Comparison of ENCODE assay signal across 9 mouse cellular contexts in genomic region chr8:102596523-102596922, GRCm38 (mm10).
DNase-seq lines count a peak whose midpoint lies in the region; ATAC-seq and TF ChIP-seq lines count a peak whose summit lies in the region.
"Had no signal": no experiment of that assay in that cellular context is flagged by ENCODE, and none has a peak within 500 bp of the region (broad histone marks: within the 10 kb centered on the region; RNA-seq: fewer than 3 reads in every experiment).

No protein-coding gene starts in this region.

- no peaks in the 10 kb centered on the region for H3K9me3 ChIP-seq in lung, embryonic 14.5 days (ENCODE audit: low read depth, low read length)
- no peaks in the 10 kb centered on the region for H3K9me3 ChIP-seq in heart, embryonic 12.5 days (replicated peaks)
- no peaks in the 10 kb centered on the region for H3K9me3 ChIP-seq in stomach, embryonic 15.5 days
- no peaks in the 10 kb centered on the region for H3K9me3 ChIP-seq in forebrain, embryonic 15.5 days

- WGBS in lung, embryonic 14.5 days, result 4% methylated on average over 3 of the region's 3 CpGs
- 5% methylated on average over 3 of the region's 3 CpGs for WGBS in lung, adult 2 months
- under 1% methylated on average over 3 of the region's 3 CpGs for WGBS in heart, embryonic 12.5 days
- WGBS in stomach, embryonic 15.5 days, result 3% methylated on average over 3 of the region's 3 CpGs
- 71% methylated on average over 3 of the region's 3 CpGs for WGBS in forebrain, embryonic 15.5 days

- intact Hi-C loops in left cerebral cortex, postnatal 25 days (cut with DNase I), result no loop called here

- TF ChIP-seq POLR2A in lung, adult 2 months (IDR thresholded peaks at IDR 0.05; ENCODE audit: borderline replicate concordance, extremely low read depth, low read depth, low read length), result no peak

- no peaks in the 10 kb centered on the region for H3K27me3 ChIP-seq in lung, embryonic 14.5 days (ENCODE audit: insufficient read depth, low read length)
- H3K27me3 ChIP-seq in heart, embryonic 12.5 days (replicated peaks), result no peaks in the 10 kb centered on the region
- H3K27me3 ChIP-seq in stomach, embryonic 15.5 days (replicated peaks), result no peaks in the 10 kb centered on the region
- H3K27me3 ChIP-seq in forebrain, embryonic 15.5 days, result no peaks in the 10 kb centered on the region
- H3K27me3 ChIP-seq: CH12.LX had no signal

- H3K27ac ChIP-seq in lung, embryonic 14.5 days (ENCODE audit: low read depth), result no peak overlapping the region
- no peak overlapping the region for H3K27ac ChIP-seq in heart, embryonic 12.5 days (ENCODE audit: poor library complexity, severe bottlenecking)
- H3K27ac ChIP-seq in stomach, embryonic 15.5 days, result no peak overlapping the region
- no peak overlapping the region for H3K27ac ChIP-seq in forebrain, embryonic 15.5 days (replicated peaks)

- TF ChIP-seq CTCF in lung, embryonic 14.5 days (IDR thresholded peaks at IDR 0.05; ENCODE audit: low read depth), result no peak
- TF ChIP-seq CTCF in lung, adult 2 months (IDR thresholded peaks at IDR 0.05; ENCODE audit: insufficient read depth, low read length), result no peak

- H3K9ac ChIP-seq in lung, embryonic 14.5 days, result no peak overlapping the region
- no peak overlapping the region for H3K9ac ChIP-seq in heart, embryonic 12.5 days
- H3K9ac ChIP-seq in stomach, embryonic 15.5 days, result no peak overlapping the region
- H3K9ac ChIP-seq in forebrain, embryonic 15.5 days (replicated peaks), result no peak overlapping the region

- H3K36me3 ChIP-seq in lung, embryonic 14.5 days (ENCODE audit: insufficient read depth), result no peaks in the 10 kb centered on the region
- H3K36me3 ChIP-seq in heart, embryonic 12.5 days, result no peaks in the 10 kb centered on the region
- no peaks in the 10 kb centered on the region for H3K36me3 ChIP-seq in stomach, embryonic 15.5 days
- no peaks in the 10 kb centered on the region for H3K36me3 ChIP-seq in forebrain, embryonic 15.5 days

- ATAC-seq in lung, embryonic 14.5 days (ENCODE audit: insufficient read depth), result peak; percentile 99
- ATAC-seq in heart, embryonic 12.5 days (ENCODE audit: insufficient number of reproducible peaks, low FRiP score), result peak; percentile 83
- peak; percentile 65 for ATAC-seq in stomach, embryonic 15.5 days (ENCODE audit: insufficient read depth, low FRiP score, low read depth)
- ATAC-seq in forebrain, embryonic 15.5 days (replicated peaks), result no peak

- peaks cover 4% of the 10 kb centered on the region; the same call in 1 of the 2 replicates for H3K4me1 ChIP-seq in lung, embryonic 14.5 days (ENCODE audit: insufficient read depth)
- H3K4me1 ChIP-seq in lung, adult 2 months (ENCODE audit: control insufficient read depth, insufficient read depth, low read length), result no peaks in the 10 kb centered on the region
- peaks cover 7% of the 10 kb centered on the region for H3K4me1 ChIP-seq in heart, embryonic 12.5 days (replicated peaks)
- H3K4me1 ChIP-seq in stomach, embryonic 15.5 days, result no peaks in the 10 kb centered on the region
- no peaks in the 10 kb centered on the region for H3K4me1 ChIP-seq in forebrain, embryonic 15.5 days

- peak; percentile 96 for DNase-seq in lung, embryonic 14.5 days
- DNase-seq in lung, adult 2 months, result no peak
- DNase-seq in kidney, postnatal 10 days, result peak; percentile 88
- DNase-seq in left cerebral cortex, postnatal 25 days (ENCODE audit: low spot score in 2 of 2), result no peak
- DNase-seq in retina, embryonic 14.5 days (ENCODE audit: low spot score), result no peak

- H3K4me3 ChIP-seq in lung, embryonic 14.5 days (ENCODE audit: low read depth, low read length), result no peak overlapping the region
- no peak overlapping the region for H3K4me3 ChIP-seq in lung, adult 2 months (replicated peaks; ENCODE audit: extremely low read depth, low read depth, low read length)
- no peak overlapping the region for H3K4me3 ChIP-seq in heart, embryonic 12.5 days
- no peak overlapping the region for H3K4me3 ChIP-seq in stomach, embryonic 15.5 days (replicated peaks)
- no peak overlapping the region for H3K4me3 ChIP-seq in forebrain, embryonic 15.5 days

- no peak overlapping the region for H3K4me2 ChIP-seq in lung, embryonic 14.5 days
- no peak overlapping the region for H3K4me2 ChIP-seq in heart, embryonic 12.5 days
- no peak overlapping the region for H3K4me2 ChIP-seq in stomach, embryonic 15.5 days
- H3K4me2 ChIP-seq in forebrain, embryonic 15.5 days (replicated peaks), result no peak overlapping the region

Comparison
In these comparisons a context has a peak if more than half of its experiments do, and no peak if none do; other contexts are left out.
1. DNase-seq: peak in lung, embryonic 14.5 days (single experiment) and kidney, postnatal 10 days (single experiment); none in lung, adult 2 months (single experiment), left cerebral cortex, postnatal 25 days (0 of 2) and retina, embryonic 14.5 days (single experiment).